Mouse (Mus musculus) CH12.LX (cell line): ENCODE measurements around the gene Mrpl55. TPM values are rescaled to one million over a fixed set of nuclear protein-coding genes. Genes with fewer than 3 reads are reported as not detected.

Source experiments
- DNase-seq: peaks from one replicate; pipeline ENCODE4 v3.0.0-alpha.2; 2013; ENCODE audit errors: extremely low read depth
- H3K27ac ChIP-seq: 2 replicates; pipeline ENCODE4 v1.5.1; 2012; ENCODE audit warnings: low read depth, mild to moderate bottlenecking, control low read depth, moderate library complexity; ENCODE audit not compliant: insufficient read depth
- H3K27me3 ChIP-seq: replicated peaks from 2 replicates; pipeline ENCODE3; 2012; ENCODE audit warnings: inconsistent platforms
- H3K36me3 ChIP-seq, 2 experiments: replicated peaks in 1 of 2; 2 replicates each; pipeline versions ENCODE3 to v1.6.1; 2012; ENCODE audit warnings: inconsistent platforms in 1 of 2, low read length in 1 of 2, mild to moderate bottlenecking in 1 of 2, mixed read lengths in 1 of 2, moderate library complexity in 1 of 2; ENCODE audit not compliant: control insufficient read depth in 1 of 2, insufficient read depth in 1 of 2
- H3K4me1 ChIP-seq, 2 experiments: 2 replicates each; pipeline ENCODE4 v1.6.1; 2012; ENCODE audit warnings: inconsistent platforms in 1 of 2, moderate library complexity in 1 of 2; ENCODE audit not compliant: insufficient read depth in 2 of 2, control insufficient read depth in 1 of 2
- H3K4me2 ChIP-seq: 2 replicates; pipeline ENCODE4 v1.6.1; 2012; ENCODE audit warnings: low read depth, mild to moderate bottlenecking, control low read depth; ENCODE audit not compliant: poor library complexity, insufficient read depth, severe bottlenecking
- H3K4me3 ChIP-seq, 3 experiments: fragments of 150-350 bp in 1 of 3; sonication (generic) in 1 of 3; replicated peaks in 1 of 3; 2 replicates each; pipeline versions ENCODE3 to v1.5.1; 2011 to 2012; ENCODE audit warnings: low read depth in 2 of 3, low read length in 2 of 3, mild to moderate bottlenecking in 2 of 3, moderate library complexity in 2 of 3, control low read depth in 1 of 3, improper control_type of control experiment in 1 of 3, inconsistent platforms in 1 of 3, mixed read lengths in 1 of 3; ENCODE audit not compliant: poor library complexity in 1 of 3
- H3K79me2 ChIP-seq: replicated peaks from 2 replicates; pipeline ENCODE4 v1.6.1; 2012; ENCODE audit warnings: mild to moderate bottlenecking, moderate library complexity; ENCODE audit not compliant: control insufficient read depth, poor library complexity, insufficient read depth, severe bottlenecking; ENCODE audit errors: extremely low read depth
- H3K9ac ChIP-seq: 2 replicates; pipeline ENCODE4 v1.6.1; 2012; ENCODE audit warnings: low read depth, mild to moderate bottlenecking, control low read depth, moderate library complexity; ENCODE audit not compliant: insufficient read depth
- H3K9me3 ChIP-seq: replicated peaks from 2 replicates; pipeline ENCODE3; 2012; ENCODE audit warnings: low read length, inconsistent platforms, mixed read lengths
- BHLHE40 ChIP-seq: IDR thresholded peaks from 2 replicates; pipeline ENCODE4 v1.6.1; 2011; ENCODE audit warnings: mild to moderate bottlenecking, low read depth, low read length, improper control_type of control experiment
- CHD1 ChIP-seq: IDR thresholded peaks from 2 replicates; pipeline ENCODE4 v1.6.1; 2012; ENCODE audit warnings: low read depth, low read length, improper control_type of control experiment, inconsistent platforms
- CTCF ChIP-seq, 2 experiments: IDR thresholded peaks in 1 of 2; conservative IDR thresholded peaks in 1 of 2; 2 replicates each; pipeline ENCODE4 v1.5.1; 2011 to 2012; ENCODE audit warnings: low read depth in 2 of 2, low read length in 2 of 2, improper control_type of control experiment in 1 of 2, inconsistent platforms in 1 of 2, mild to moderate bottlenecking in 1 of 2, moderate library complexity in 1 of 2
- ELF1 ChIP-seq: IDR thresholded peaks from 2 replicates; pipeline ENCODE4 v1.6.1; 2014; ENCODE audit warnings: low read depth, mild to moderate bottlenecking, inconsistent platforms, low read length, improper control_type of control experiment
- EP300 ChIP-seq: IDR thresholded peaks from 2 replicates; pipeline ENCODE4 v1.6.1; 2011; ENCODE audit warnings: low read length, improper control_type of control experiment
- GABPA ChIP-seq: IDR thresholded peaks from 2 replicates; pipeline ENCODE4 v1.6.1; 2012; ENCODE audit warnings: low read depth, low read length, improper control_type of control experiment, inconsistent platforms; ENCODE audit not compliant: insufficient replicate concordance
- HCFC1 ChIP-seq: IDR thresholded peaks from 2 replicates; pipeline ENCODE4 v1.6.1; 2012; ENCODE audit warnings: low read depth, mild to moderate bottlenecking, inconsistent platforms, low read length, improper control_type of control experiment
- IRF4 ChIP-seq: IDR thresholded peaks from 2 replicates; pipeline ENCODE4 v1.6.1; 2014; ENCODE audit warnings: low read depth, mild to moderate bottlenecking, inconsistent platforms, low read length, improper control_type of control experiment
- JUN ChIP-seq: IDR thresholded peaks from 2 replicates; pipeline ENCODE4 v1.6.1; 2011; ENCODE audit warnings: low read depth, mild to moderate bottlenecking, low read length, improper control_type of control experiment, moderate library complexity; ENCODE audit not compliant: insufficient read depth
- JUND ChIP-seq: conservative IDR thresholded peaks from 2 replicates; pipeline ENCODE4 v1.6.1; 2011; ENCODE audit warnings: low read depth, low read length, improper control_type of control experiment
- KAT2A ChIP-seq: IDR thresholded peaks from 2 replicates; pipeline ENCODE4 v1.6.1; 2012; ENCODE audit warnings: low read length, improper control_type of control experiment, inconsistent platforms; ENCODE audit not compliant: insufficient replicate concordance
- MAX ChIP-seq: IDR thresholded peaks from 2 replicates; pipeline ENCODE4 v1.6.1; 2011; ENCODE audit warnings: low read length, improper control_type of control experiment
- MAZ ChIP-seq: IDR thresholded peaks from 2 replicates; pipeline ENCODE4 v1.6.1; 2012; ENCODE audit warnings: low read depth, mild to moderate bottlenecking, inconsistent platforms, low read length, improper control_type of control experiment, moderate library complexity
- MYC ChIP-seq: IDR thresholded peaks from 2 replicates; pipeline ENCODE4 v1.6.1; 2011; ENCODE audit warnings: low read depth, mild to moderate bottlenecking, improper control_type of control experiment, low read length
- PAX5 ChIP-seq: IDR thresholded peaks from 2 replicates; pipeline ENCODE4 v1.6.1; 2012; ENCODE audit warnings: low read length, inconsistent platforms, mixed read lengths
- POLR2A ChIP-seq: IDR thresholded peaks from 2 replicates; pipeline ENCODE4 v1.6.1; 2011; ENCODE audit warnings: low read depth, mild to moderate bottlenecking, improper control_type of control experiment, low read length
- POLR2AphosphoS2 ChIP-seq: IDR thresholded peaks from 2 replicates; pipeline ENCODE4 v1.6.1; 2011; ENCODE audit warnings: low read depth, low read length, improper control_type of control experiment
- SIN3A ChIP-seq: IDR thresholded peaks from 2 replicates; pipeline ENCODE4 v1.6.1; 2012; ENCODE audit warnings: low read length, improper control_type of control experiment, inconsistent platforms
- SMC3 ChIP-seq: IDR thresholded peaks from 2 replicates; pipeline ENCODE4 v1.6.1; 2011; ENCODE audit warnings: low read depth, low read length, improper control_type of control experiment
- TBP ChIP-seq: conservative IDR thresholded peaks from 2 replicates; pipeline ENCODE4 v1.6.1; 2011; ENCODE audit warnings: low read depth, low read length, improper control_type of control experiment
- TCF12 ChIP-seq: IDR thresholded peaks from 2 replicates; pipeline ENCODE4 v1.6.1; 2014; ENCODE audit warnings: low read depth, mild to moderate bottlenecking, inconsistent platforms, low read length, improper control_type of control experiment
- USF1 ChIP-seq: IDR thresholded peaks from 2 replicates; pipeline ENCODE4 v1.6.1; 2014; ENCODE audit warnings: low read depth, mild to moderate bottlenecking, inconsistent platforms, low read length, improper control_type of control experiment
- USF2 ChIP-seq: conservative IDR thresholded peaks from 2 replicates; pipeline ENCODE4 v1.6.1; 2011; ENCODE audit warnings: low read depth, low read length, improper control_type of control experiment
- ZC3H11A ChIP-seq: IDR thresholded peaks from 2 replicates; pipeline ENCODE4 v1.6.1; 2012; ENCODE audit warnings: low read depth, mild to moderate bottlenecking, inconsistent platforms, low read length, improper control_type of control experiment
- ZNF384 ChIP-seq: IDR thresholded peaks from 2 replicates; pipeline ENCODE4 v1.6.1; 2012; ENCODE audit warnings: low read depth, low read length, improper control_type of control experiment, inconsistent platforms
- dilution Hi-C: fragments of 300-500 bp; cut with MboI; formaldehyde crosslinking; loops from 2 replicates; pipeline ENCODE4 v1.14.3; 2020; ENCODE audit warnings: low sequenced_read_pairs; ENCODE audit not compliant: extremely low pct_unique_long_range_greater_than_20kb, extremely low pct_ligation_motif_present
- in situ Hi-C: fragments of 300-500 bp; cut with MboI; formaldehyde crosslinking; loops from 3 replicates; pipeline ENCODE4 v1.14.3; 2019; ENCODE audit warnings: low sequenced_read_pairs, low pct_ligation_motif_present, low pct_unique_long_range_greater_than_20kb, mixed read lengths
- polyA plus RNA-seq: library from polyadenylated mRNA; unstranded; fragments of >175 nt; gene quantifications from 2 replicates; pipeline ENCODE4 v1.2.1, GENCODE M21; 2012; ENCODE audit warnings: low read depth; ENCODE audit not compliant: insufficient read length
- total RNA-seq, 2 experiments: library from RNA; depleted of rRNA; stranded (reverse); fragments of 300-350 nt in 1 of 2; fragments of >200 nt in 1 of 2; gene quantifications; 2 replicates each; pipeline ENCODE4 v1.2.3; 2012 to 2014

Gene Mrpl55
- total and polyA plus RNA-seq, 3 experiments = 74.4 to 92.9 (median 88.2) TPM

GRCm38 (mm10) chr11:59185490-59185889, 16.8 kb upstream of the Mrpl55 start:
- Histone ChIP-seq H3K79me2 (no peaks in the 10 kb centered on the region), H3K9ac (no peak overlapping the region), H3K27me3 (no peaks in the 10 kb centered on the region), H3K4me1 (peaks cover 11 to 38% of the 10 kb centered on the region in 2 experiments), H3K27ac (no peak overlapping the region), H3K4me3 (no peak overlapping the region), H3K36me3 (peaks cover 34 to 85% of the 10 kb centered on the region in 2 experiments), H3K4me2 (no peak overlapping the region), H3K9me3 (no peaks in the 10 kb centered on the region)
- no peak for DNase-seq
- in situ Hi-C loops (loop anchor here (5.0 kb wide), 1 partner anchor 83 kb away; no protein-coding TSS in a partner anchor), dilution Hi-C loops (no loop called here)
- no peak for TF ChIP-seq POLR2A

DNA sequence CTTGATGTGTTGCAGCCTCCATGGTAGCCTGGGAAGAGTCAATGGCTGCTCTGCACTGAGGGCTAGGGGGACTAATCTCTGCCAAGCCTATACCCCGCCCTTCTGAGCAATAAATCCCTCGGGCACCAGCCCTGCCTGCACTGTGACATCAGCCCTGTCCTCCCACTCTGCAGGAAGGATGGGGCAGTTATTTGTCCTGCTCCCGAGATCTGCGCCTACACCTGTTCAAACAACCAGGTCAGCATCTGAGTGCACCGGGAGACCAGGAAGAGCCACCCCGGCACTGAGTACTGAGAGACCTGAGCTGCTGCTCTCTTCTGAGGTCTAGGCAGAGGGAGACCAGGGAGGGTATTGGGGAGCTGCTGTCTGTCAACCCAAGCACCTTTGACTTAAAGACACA, 14.6 kb upstream of the Mrpl55 start:
- no peaks in the 10 kb centered on the region for H3K9me3 ChIP-seq
- no peak overlapping the region for H3K4me3 ChIP-seq
- TF ChIP-seq HCFC1 = no peak
- no peak for TF ChIP-seq MYC
- no peak overlapping the region for H3K27ac ChIP-seq
- in situ Hi-C loops (loop anchor here (5.0 kb wide), 1 partner anchor 85 kb away; no protein-coding TSS in a partner anchor), dilution Hi-C loops (no loop called here)
- no peak overlapping the region for H3K4me2 ChIP-seq
- no peaks in the 10 kb centered on the region for H3K27me3 ChIP-seq
- DNase-seq = no peak
- H3K9ac ChIP-seq = no peak overlapping the region
- no peaks in the 10 kb centered on the region for H3K79me2 ChIP-seq
- peaks cover 34 to 71% of the 10 kb centered on the region in 2 experiments for H3K36me3 ChIP-seq
- H3K4me1 ChIP-seq = peaks cover 11 to 39% of the 10 kb centered on the region in 2 experiments

GRCm38 (mm10) chr11:59191231-59192058, 10.8 kb upstream of the Mrpl55 start:
- peak; percentile 98 for DNase-seq
- Histone ChIP-seq H3K27me3 (no peaks in the 10 kb centered on the region), H3K36me3 (peaks cover 5 to 34% of the 10 kb centered on the region in 2 experiments), H3K4me3 (peak overlapping the region; percentile 73 to 98 (median 86)), H3K9me3 (no peaks in the 10 kb centered on the region), H3K27ac (peak overlapping the region; percentile 35), H3K4me1 (peaks cover 13 to 36% of the 10 kb centered on the region in 2 experiments), H3K79me2 (no peaks in the 10 kb centered on the region), H3K4me2 (peak overlapping the region; percentile 58), H3K9ac (peak overlapping the region; percentile 80)
- dilution Hi-C loops = no loop called here
- in situ Hi-C loops = no loop called here
- TF ChIP-seq EP300 (no peak), KAT2A (peak; percentile 76; the same call in 1 of the 2 replicates), BHLHE40 (peak; percentile 22; the same call in 1 of the 2 replicates), ZC3H11A (no peak), TBP (no peak), USF1 (no peak), CTCF (conservative IDR thresholded peaks at IDR 0.05 in 1 of 2, IDR thresholded peaks at IDR 0.05 in 1 of 2; ENCODE audit: low read depth in 2 of 2, low read length in 2 of 2) (no peak), USF2 (no peak), POLR2AphosphoS2 (peak; percentile 80; the same call in 1 of the 2 replicates), JUND (no peak), IRF4 (peak; percentile 71; the same call in 1 of the 2 replicates), JUN (no peak), ZNF384 (no peak), SIN3A (peak; percentile 95), PAX5 (no peak), TCF12 (peak; percentile 84), CHD1 (no peak), MAZ (peak; percentile 89), GABPA (peak; percentile 96), MAX (peak; percentile 87), ELF1 (peak; percentile 91), SMC3 (no peak), POLR2A (peak; percentile 99)
